Mouse (Mus musculus) MEL-GATA-1-ER (cell line): ENCODE measurements at regions not wholly inside any gene's neighbourhood (a gene's known extent, or its start where the extent isn't known, plus 50 kb on each side); places are given as distances from the start of the nearest gene placed in this dataset.

Experiments used
- DNase-seq: peaks from one replicate; pipeline ENCODE4 v3.0.0-alpha.2; 2012; ENCODE audit warnings: low read depth; ENCODE audit errors: extremely low read depth

GRCm38 (mm10) chr13:102634236-102634957 lies 59.0 kb upstream of the Cd180 start:
- no peak for DNase-seq

DNA sequence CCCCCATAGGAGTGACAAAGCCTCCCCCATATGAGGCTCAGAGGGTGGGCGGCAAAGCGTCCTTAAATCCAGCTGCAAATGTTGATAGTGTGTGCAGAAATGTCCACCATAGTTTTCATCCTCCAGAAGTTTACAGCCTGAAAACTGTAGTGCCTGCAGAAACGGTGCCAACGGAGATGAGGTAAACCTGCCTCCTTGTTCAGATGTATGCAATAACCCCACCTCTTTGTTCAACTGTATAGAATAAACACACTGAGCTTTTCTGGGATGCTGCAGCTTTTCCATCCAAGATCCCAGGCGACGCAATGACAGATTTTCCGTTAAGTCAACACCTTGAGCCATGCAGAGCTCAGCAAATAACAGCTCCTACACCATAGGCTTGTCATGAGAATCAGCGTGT lies 57.3 kb upstream of the Cd180 start:
- no peak for DNase-seq

DNA sequence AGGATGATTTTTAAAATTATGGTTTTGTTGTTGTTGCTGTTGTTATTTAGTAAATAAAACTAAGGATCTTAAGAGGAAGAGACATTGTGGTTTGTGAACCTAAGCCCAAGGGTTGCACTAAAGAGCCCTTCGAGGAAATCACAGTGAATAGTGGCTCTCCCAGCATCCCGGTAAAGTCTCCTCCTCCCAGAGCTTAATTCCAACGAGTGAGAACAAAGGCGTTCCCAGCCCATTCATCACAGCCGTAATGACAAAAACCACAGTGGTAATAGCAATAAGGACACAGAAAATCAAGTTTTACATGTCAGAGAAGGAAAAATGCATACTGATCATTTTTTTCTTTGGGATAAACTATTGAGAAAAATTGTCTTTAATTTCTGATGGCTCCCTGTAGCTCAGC lies 56.3 kb upstream of the Cd180 start:
- DNase-seq: no peak

DNA sequence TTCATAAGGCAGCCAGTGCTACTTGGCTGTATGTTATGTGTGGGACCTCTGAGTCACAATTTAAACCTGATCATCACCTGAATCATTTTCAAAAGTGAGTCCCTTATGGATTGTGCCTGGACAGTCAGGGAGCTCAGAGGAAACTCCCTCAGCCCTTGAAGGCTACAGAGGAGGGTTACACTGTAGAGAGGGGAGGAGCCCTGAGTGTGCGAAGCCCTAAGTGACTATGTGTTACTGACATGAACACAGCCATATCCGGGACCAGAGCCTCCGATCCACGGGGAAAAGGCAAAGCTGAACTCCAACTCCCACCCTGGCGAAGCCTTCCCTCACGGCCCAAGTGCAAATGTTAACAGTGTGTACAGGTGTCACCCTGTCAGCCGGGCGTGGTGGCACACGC lies 53.7 kb upstream of the Cd180 start:
- DNase-seq: no peak

DNA sequence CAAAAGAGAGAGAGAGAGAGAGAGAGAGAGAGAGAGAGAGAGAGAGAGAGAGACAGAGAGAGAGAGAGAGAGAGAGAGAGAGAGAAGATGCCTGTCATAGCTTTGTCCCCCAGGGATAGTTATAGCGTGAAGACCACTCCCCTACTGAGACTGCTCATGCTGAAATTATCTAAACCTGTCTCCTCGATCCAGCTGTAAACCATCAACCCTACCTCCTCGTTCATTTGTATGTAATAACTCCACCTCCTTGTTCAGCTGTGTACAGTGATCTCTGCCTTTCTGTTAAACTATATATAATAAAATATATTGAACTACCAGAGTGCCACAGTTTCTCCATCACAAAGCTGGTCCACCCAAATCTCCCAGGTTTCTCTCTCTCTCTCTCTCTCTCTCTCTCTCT lies 53.2 kb upstream of the Cd180 start:
- DNase-seq: no peak
